Mouse (Mus musculus) testis, adult 10 weeks (tissue): Measurements from ENCODE around the gene Armc7. TPM values are rescaled to one million over a fixed set of nuclear protein-coding genes. Genes with fewer than 3 reads are reported as not detected.

ENCODE experiments used
- polyA plus RNA-seq: library from polyadenylated mRNA; stranded (reverse); fragments of 350-450 nt; fragmentation: Illumina TruSeq; extraction: RNeasy Lipid Tissue Mini Kit (QIAGEN cat#74804); gene quantifications from one replicate; pipeline ENCODE4 v1.2.3, GENCODE M21; 2014; ENCODE audit warnings: low read depth, low replicate concordance

The Armc7 gene
- polyA plus RNA-seq, result 0.41 TPM

GRCm38 (mm10) chr11:115475025-115475757 is at the start of gene Armc7:
Gene Armc7, plus strand, starts transcription at chr11:115475667.

GRCm38 (mm10) chr11:115439906-115440595 is 35.4 kb upstream of the Armc7 start, which contains the start of gene Trim80:
Gene Trim80, plus strand, starts transcription at chr11:115440545.

GRCm38 (mm10) chr11:115462243-115462891 is 13.1 kb upstream of the Armc7 start, which contains the start of gene Slc16a5:
Gene Slc16a5, plus strand, starts transcription at chr11:115462474.

GRCm38 (mm10) chr11:115491356-115492083 is 16.1 kb downstream of the Armc7 start, which contains the start of gene Nt5c:
Gene Nt5c, minus strand, starts transcription at chr11:115491862.

GRCm38 (mm10) chr11:115514238-115514663 is 38.8 kb downstream of the Armc7 start, which contains the start of gene Jpt1:
Gene Jpt1, minus strand, starts transcription at chr11:115514387.

GRCm38 (mm10) chr11:115536038-115536681 is 60.7 kb downstream of the Armc7 start, which contains the start of gene Sumo2:
Gene Sumo2, minus strand, starts transcription at chr11:115536276.

Other genes with a start within 250 kb of the Armc7 start
- 0.04 TPM for gene Grin2c, start 208.4 kb upstream of the Armc7 start, polyA plus RNA-seq
- gene Fdxr, start 198.6 kb upstream of the Armc7 start, polyA plus RNA-seq, result 5.7 TPM
- gene Fads6, start 178.0 kb upstream of the Armc7 start, polyA plus RNA-seq, result 3.2 TPM
- 0.53 TPM for gene Otop2, start 168.5 kb upstream of the Armc7 start, polyA plus RNA-seq
- gene Ush1g, start 153.6 kb upstream of the Armc7 start, polyA plus RNA-seq, result 0.28 TPM
- gene Otop3, start 140.9 kb upstream of the Armc7 start, polyA plus RNA-seq, result not detected
- not detected for gene Hid1, start 107.9 kb upstream of the Armc7 start, polyA plus RNA-seq
- gene Cdr2l, start 93.8 kb upstream of the Armc7 start, polyA plus RNA-seq, result 0.29 TPM
- 6.3 TPM for gene Mrpl58, start 71.9 kb upstream of the Armc7 start, polyA plus RNA-seq
- gene Atp5h, start 55.7 kb upstream of the Armc7 start, polyA plus RNA-seq, result 319 TPM
- 9.7 TPM for gene Kctd2, start 55.5 kb upstream of the Armc7 start, polyA plus RNA-seq
- 17.4 TPM for gene Trim80, start 35.1 kb upstream of the Armc7 start, polyA plus RNA-seq
- 0.52 TPM for gene Slc16a5, start 13.2 kb upstream of the Armc7 start, polyA plus RNA-seq
- 2.5 TPM for gene Nt5c, start 16.2 kb downstream of the Armc7 start, polyA plus RNA-seq
- 114 TPM for gene Jpt1, start 38.7 kb downstream of the Armc7 start, polyA plus RNA-seq
- gene Sumo2, start 60.6 kb downstream of the Armc7 start, polyA plus RNA-seq, result 627 TPM
- 39.0 TPM for gene Nup85, start 88.8 kb downstream of the Armc7 start, polyA plus RNA-seq
- 2.1 TPM for gene Mrps7, start 128.3 kb downstream of the Armc7 start, polyA plus RNA-seq
- 4.0 TPM for gene Gga3, start 128.4 kb downstream of the Armc7 start, polyA plus RNA-seq
- gene Mif4gd, start 137.3 kb downstream of the Armc7 start, polyA plus RNA-seq, result 80.0 TPM
- 1.8 TPM for gene Slc25a19, start 152.6 kb downstream of the Armc7 start, polyA plus RNA-seq
- 12.9 TPM for gene Grb2, start 232.9 kb downstream of the Armc7 start, polyA plus RNA-seq